Mouse (Mus musculus): ENCODE data around the gene Abca4.

The Abca4 gene

GRCm38 (mm10) chr3:122043799-122044547, at the start of gene Abca4:
Gene Abca4, plus strand, starts transcription at chr3:122044443.
- peak; percentile 72 for DNase-seq (ENCODE audit: low read depth, low spot score)

GRCm38 (mm10) chr3:121995125-121995524, 49.1 kb upstream of the Abca4 start:
- no peak for DNase-seq (ENCODE audit: low read depth, low spot score)

- DNase-seq (ENCODE audit: low read depth, low spot score): no peak
These were observed 44.3 kb upstream of the Abca4 start for GRCm38 (mm10) chr3:121999934-122000333.

GRCm38 (mm10) chr3:122001568-122001967, 42.7 kb upstream of the Abca4 start:
- no peak for DNase-seq (ENCODE audit: low read depth, low spot score)

- no peak for DNase-seq (ENCODE audit: low read depth, low spot score)
These were observed 34.4 kb upstream of the Abca4 start for GRCm38 (mm10) chr3:122009818-122010217.

GRCm38 (mm10) chr3:122010292-122010691, 34.0 kb upstream of the Abca4 start:
- no peak for DNase-seq (ENCODE audit: low read depth, low spot score)

GRCm38 (mm10) chr3:122012464-122012863, 31.8 kb upstream of the Abca4 start:
- no peak for DNase-seq (ENCODE audit: low read depth, low spot score)

- DNase-seq (ENCODE audit: low read depth, low spot score): no peak
These were observed 25.8 kb upstream of the Abca4 start for GRCm38 (mm10) chr3:122018421-122018820.

GRCm38 (mm10) chr3:122019159-122019558, 25.1 kb upstream of the Abca4 start:
- no peak for DNase-seq (ENCODE audit: low read depth, low spot score)

GRCm38 (mm10) chr3:122021029-122021652, 23.1 kb upstream of the Abca4 start:
- DNase-seq (ENCODE audit: low read depth, low spot score): no peak

- DNase-seq (ENCODE audit: low read depth, low spot score): no peak
These were observed 21.9 kb upstream of the Abca4 start for GRCm38 (mm10) chr3:122022355-122022754.

GRCm38 (mm10) chr3:122026676-122027075, 17.6 kb upstream of the Abca4 start:
- DNase-seq (ENCODE audit: low read depth, low spot score): no peak

- DNase-seq (ENCODE audit: low read depth, low spot score): no peak
These were observed 16.5 kb upstream of the Abca4 start for GRCm38 (mm10) chr3:122027776-122028175.

GRCm38 (mm10) chr3:122033248-122033837, 10.9 kb upstream of the Abca4 start:
- no peak for DNase-seq (ENCODE audit: low read depth, low spot score)

- DNase-seq (ENCODE audit: low read depth, low spot score): no peak
These were observed 10.0 kb upstream of the Abca4 start for GRCm38 (mm10) chr3:122034240-122034639.

- DNase-seq (ENCODE audit: low read depth, low spot score): no peak
These were observed 9.2 kb upstream of the Abca4 start for GRCm38 (mm10) chr3:122035092-122035491.

- DNase-seq (ENCODE audit: low read depth, low spot score): no peak
These were observed 3.7 kb upstream of the Abca4 start for GRCm38 (mm10) chr3:122040522-122040921.

- no peak for DNase-seq (ENCODE audit: low read depth, low spot score)
These were observed 1.1 kb upstream of the Abca4 start for GRCm38 (mm10) chr3:122043102-122043501.

GRCm38 (mm10) chr3:122046187-122046620, 2.0 kb downstream of the Abca4 start:
- no peak for DNase-seq (ENCODE audit: low read depth, low spot score)

GRCm38 (mm10) chr3:122047402-122047801, 3.2 kb downstream of the Abca4 start:
- DNase-seq (ENCODE audit: low read depth, low spot score): no peak

GRCm38 (mm10) chr3:122047921-122048861, 3.9 kb downstream of the Abca4 start:
- no peak for DNase-seq (ENCODE audit: low read depth, low spot score)

- no peak for DNase-seq (ENCODE audit: low read depth, low spot score)
These were observed 4.9 kb downstream of the Abca4 start for GRCm38 (mm10) chr3:122049158-122049557.
